Mouse (Mus musculus): ENCODE measurements around the gene Slc22a6. TPM values are rescaled to one million over a fixed set of nuclear protein-coding genes. Genes with fewer than 3 reads are reported as not detected.
A peak's percentile ranks its signal among the peaks of the same experiment; 100 is the strongest.

Gene Slc22a6
- total RNA-seq, 1 experiment, result not detected

GRCm38 (mm10) chr19:8646393-8646792 lies 28.6 kb downstream of the Slc22a6 start:
- Histone ChIP-seq H3K9me3 (ENCODE audit: control insufficient read depth, insufficient read depth, low read depth, low read length) (no peaks in the 10 kb centered on the region), H3K4me3 (ENCODE audit: insufficient read depth in 1 of 2, low read depth in 1 of 2, low read length in 2 of 2, poor library complexity in 1 of 2, severe bottlenecking in 1 of 2) (no peak overlapping the region), H3K27ac (ENCODE audit: insufficient read depth, low read depth, low read length, poor library complexity, severe bottlenecking) (no peak overlapping the region), H3K9ac (ENCODE audit: insufficient read depth, low read depth, low read length, poor library complexity, severe bottlenecking) (no peak overlapping the region), H3K36me3 (ENCODE audit: control insufficient read depth, insufficient read depth, low read length, poor library complexity, severe bottlenecking) (no peaks in the 10 kb centered on the region), H3K4me1 (ENCODE audit: control insufficient read depth in 2 of 2, insufficient read depth in 2 of 2, low read length in 2 of 2, poor library complexity in 1 of 2) (peaks cover 0 to 2% of the 10 kb centered on the region in 2 experiments; a peak in 1 of 4 replicates)
- no peak for DNase-seq (ENCODE audit: low read depth, low spot score)
- in situ Hi-C loops (cut with MboI; ENCODE audit: low sequenced_read_pairs in 2 of 2, unreplicated experiment in 2 of 2), result no loop called here
- TF ChIP-seq ZC3H11A (IDR thresholded peaks at IDR 0.05; ENCODE audit: borderline replicate concordance, low read depth, low read length) (no peak), HCFC1 (IDR thresholded peaks at IDR 0.05; ENCODE audit: borderline replicate concordance, insufficient read depth, low read length) (no peak), CHD2 (IDR thresholded peaks at IDR 0.05; ENCODE audit: low read depth, low read length) (no peak), MAFK (IDR thresholded peaks at IDR 0.05; ENCODE audit: insufficient read depth, low read depth, low read length) (no peak), ZNF384 (IDR thresholded peaks at IDR 0.05; ENCODE audit: low read depth, low read length) (no peak)

- in situ Hi-C loops (cut with MboI; ENCODE audit: low sequenced_read_pairs in 2 of 2, unreplicated experiment in 2 of 2), result no loop called here
- no peaks in the 10 kb centered on the region for H3K36me3 ChIP-seq (ENCODE audit: control insufficient read depth, insufficient read depth, low read length, poor library complexity, severe bottlenecking)
- H3K4me3 ChIP-seq (ENCODE audit: insufficient read depth in 1 of 2, low read depth in 1 of 2, low read length in 2 of 2, poor library complexity in 1 of 2, severe bottlenecking in 1 of 2), result no peak overlapping the region
- no peaks in the 10 kb centered on the region for H3K9me3 ChIP-seq (ENCODE audit: control insufficient read depth, insufficient read depth, low read depth, low read length)
- H3K4me1 ChIP-seq (ENCODE audit: control insufficient read depth in 2 of 2, insufficient read depth in 2 of 2, low read length in 2 of 2, poor library complexity in 1 of 2), result no peaks in the 10 kb centered on the region
- no peak overlapping the region for H3K27ac ChIP-seq (ENCODE audit: insufficient read depth, low read depth, low read length, poor library complexity, severe bottlenecking)
- no peak overlapping the region for H3K9ac ChIP-seq (ENCODE audit: insufficient read depth, low read depth, low read length, poor library complexity, severe bottlenecking)
- TF ChIP-seq ZNF384 (IDR thresholded peaks at IDR 0.05; ENCODE audit: low read depth, low read length) (no peak), CHD2 (IDR thresholded peaks at IDR 0.05; ENCODE audit: low read depth, low read length) (no peak), HCFC1 (IDR thresholded peaks at IDR 0.05; ENCODE audit: borderline replicate concordance, insufficient read depth, low read length) (no peak), ZC3H11A (IDR thresholded peaks at IDR 0.05; ENCODE audit: borderline replicate concordance, low read depth, low read length) (no peak), MAFK (IDR thresholded peaks at IDR 0.05; ENCODE audit: insufficient read depth, low read depth, low read length) (no peak)
- no peak for DNase-seq (ENCODE audit: low read depth, low spot score)
Observed at GRCm38 (mm10) chr19:8655833-8656232, 38.0 kb downstream of the Slc22a6 start.

GRCm38 (mm10) chr19:8656341-8656740 lies 38.5 kb downstream of the Slc22a6 start:
- no peak overlapping the region for H3K9ac ChIP-seq (ENCODE audit: insufficient read depth, low read depth, low read length, poor library complexity, severe bottlenecking)
- no peak for DNase-seq (ENCODE audit: low read depth, low spot score)
- H3K9me3 ChIP-seq (ENCODE audit: control insufficient read depth, insufficient read depth, low read depth, low read length), result no peaks in the 10 kb centered on the region
- H3K27ac ChIP-seq (ENCODE audit: insufficient read depth, low read depth, low read length, poor library complexity, severe bottlenecking), result no peak overlapping the region
- no peaks in the 10 kb centered on the region for H3K4me1 ChIP-seq (ENCODE audit: control insufficient read depth in 2 of 2, insufficient read depth in 2 of 2, low read length in 2 of 2, poor library complexity in 1 of 2)
- no peak for TF ChIP-seq MAFK (IDR thresholded peaks at IDR 0.05; ENCODE audit: insufficient read depth, low read depth, low read length)
- no peak for TF ChIP-seq CHD2 (IDR thresholded peaks at IDR 0.05; ENCODE audit: low read depth, low read length)
- no peak for TF ChIP-seq ZNF384 (IDR thresholded peaks at IDR 0.05; ENCODE audit: low read depth, low read length)
- TF ChIP-seq HCFC1 (IDR thresholded peaks at IDR 0.05; ENCODE audit: borderline replicate concordance, insufficient read depth, low read length), result no peak
- no peak for TF ChIP-seq ZC3H11A (IDR thresholded peaks at IDR 0.05; ENCODE audit: borderline replicate concordance, low read depth, low read length)
- in situ Hi-C loops (cut with MboI; ENCODE audit: low sequenced_read_pairs in 2 of 2, unreplicated experiment in 2 of 2), result no loop called here
- no peak overlapping the region for H3K4me3 ChIP-seq (ENCODE audit: insufficient read depth in 1 of 2, low read depth in 1 of 2, low read length in 2 of 2, poor library complexity in 1 of 2, severe bottlenecking in 1 of 2)
- H3K36me3 ChIP-seq (ENCODE audit: control insufficient read depth, insufficient read depth, low read length, poor library complexity, severe bottlenecking), result no peaks in the 10 kb centered on the region

- no peak for TF ChIP-seq ZNF384 (IDR thresholded peaks at IDR 0.05; ENCODE audit: low read depth, low read length)
- no peak for TF ChIP-seq ZC3H11A (IDR thresholded peaks at IDR 0.05; ENCODE audit: borderline replicate concordance, low read depth, low read length)
- no peak for TF ChIP-seq CHD2 (IDR thresholded peaks at IDR 0.05; ENCODE audit: low read depth, low read length)
- no peak for TF ChIP-seq HCFC1 (IDR thresholded peaks at IDR 0.05; ENCODE audit: borderline replicate concordance, insufficient read depth, low read length)
- no peak for TF ChIP-seq MAFK (IDR thresholded peaks at IDR 0.05; ENCODE audit: insufficient read depth, low read depth, low read length)
- Histone ChIP-seq H3K36me3 (ENCODE audit: control insufficient read depth, insufficient read depth, low read length, poor library complexity, severe bottlenecking) (no peaks in the 10 kb centered on the region), H3K4me3 (ENCODE audit: insufficient read depth in 1 of 2, low read depth in 1 of 2, low read length in 2 of 2, poor library complexity in 1 of 2, severe bottlenecking in 1 of 2) (peak overlapping the region; percentile 44 to 51), H3K27ac (ENCODE audit: insufficient read depth, low read depth, low read length, poor library complexity, severe bottlenecking) (no peak overlapping the region), H3K9me3 (ENCODE audit: control insufficient read depth, insufficient read depth, low read depth, low read length) (no peaks in the 10 kb centered on the region), H3K9ac (ENCODE audit: insufficient read depth, low read depth, low read length, poor library complexity, severe bottlenecking) (peak overlapping the region; percentile 22; the same call in 1 of the 2 replicates), H3K4me1 (ENCODE audit: control insufficient read depth in 2 of 2, insufficient read depth in 2 of 2, low read length in 2 of 2, poor library complexity in 1 of 2) (peaks cover 0 to 5% of the 10 kb centered on the region in 2 experiments; a peak in 1 of 4 replicates)
- in situ Hi-C loops (cut with MboI; ENCODE audit: low sequenced_read_pairs in 2 of 2, unreplicated experiment in 2 of 2), result no loop called here
- DNase-seq (ENCODE audit: low read depth, low spot score), result no peak
Observed at GRCm38 (mm10) chr19:8661821-8662307, 44.0 kb downstream of the Slc22a6 start.
